22 mouse cellular contexts compared by ENCODE assay signal in genomic region chr11:32367056-32367455, GRCm38 (mm10). TPM values are rescaled to one million over a fixed set of nuclear protein-coding genes. Genes with fewer than 3 reads are reported as not detected.
DNase-seq lines count a peak whose midpoint lies in the region; ATAC-seq and TF ChIP-seq lines count a peak whose summit lies in the region.
"Had no signal": no experiment of that assay in that cellular context is flagged by ENCODE, and none has a peak within 500 bp of the region (broad histone marks: within the 10 kb centered on the region; RNA-seq: fewer than 3 reads in every experiment).

No protein-coding gene starts in this region.

- H3K4me2 ChIP-seq in heart, embryonic 15.5 days, result no peak overlapping the region
- no peak overlapping the region for H3K4me2 ChIP-seq in lung, embryonic 16.5 days (ENCODE audit: low read depth, low read length)
- H3K4me2 ChIP-seq: embryonic facial prominence, embryonic 12.5 days; hindbrain, embryonic 12.5 days had no signal

- intact Hi-C loops in gastrocnemius, adult 2 months (cut with DNase I), result no loop called here
- intact Hi-C loops in gastrocnemius, postnatal 36 days (cut with DNase I), result no loop called here

- ATAC-seq in heart, embryonic 15.5 days (replicated peaks; ENCODE audit: insufficient number of reproducible peaks, insufficient read depth, low FRiP score, low read depth), result no peak
- no peak for ATAC-seq in lung, embryonic 16.5 days (ENCODE audit: low read depth)
- ATAC-seq: CD4-positive, CD25-positive, alpha-beta regulatory T cell, adult 4 months; forebrain, postnatal 0 days; inflammation-experienced regulatory T-cells, adult 6 months; Patski had no signal

- no peak for TF ChIP-seq CTCF in gastrocnemius, adult 2 months (IDR thresholded peaks at IDR 0.05)

- 67% methylated on average over 2 of the region's 2 CpGs for WGBS in heart, embryonic 15.5 days
- 52% methylated on average over 2 of the region's 2 CpGs for WGBS in lung, embryonic 16.5 days

- H3K36me3 ChIP-seq in heart, embryonic 15.5 days, result no peaks in the 10 kb centered on the region
- peaks cover 5% of the 10 kb centered on the region; the same call in 1 of the 2 replicates for H3K36me3 ChIP-seq in lung, embryonic 16.5 days (ENCODE audit: control insufficient read depth, insufficient read depth, low read length)

- no peaks in the 10 kb centered on the region for H3K27me3 ChIP-seq in heart, embryonic 15.5 days
- H3K27me3 ChIP-seq in lung, embryonic 16.5 days (ENCODE audit: control insufficient read depth, insufficient read depth, low read depth, low read length), result no peaks in the 10 kb centered on the region
- H3K27me3 ChIP-seq: embryonic facial prominence, embryonic 12.5 days; hindbrain, embryonic 12.5 days; Patski had no signal

- H3K9me3 ChIP-seq in heart, embryonic 15.5 days (replicated peaks), result no peaks in the 10 kb centered on the region
- H3K9me3 ChIP-seq in lung, embryonic 16.5 days (ENCODE audit: control insufficient read depth, low read length), result no peaks in the 10 kb centered on the region
- H3K9me3 ChIP-seq: embryonic facial prominence, embryonic 12.5 days; hindbrain, embryonic 12.5 days; midbrain, embryonic 10.5 days had no signal

- H3K9ac ChIP-seq in heart, embryonic 15.5 days, result no peak overlapping the region
- H3K9ac ChIP-seq in lung, embryonic 16.5 days (ENCODE audit: low read length), result no peak overlapping the region
- H3K9ac ChIP-seq: embryonic facial prominence, embryonic 12.5 days; forebrain, postnatal 0 days; hindbrain, embryonic 12.5 days; liver, embryonic 14.5 days had no signal

- H3K4me3 ChIP-seq in gastrocnemius, adult 2 months, result no peak overlapping the region
- H3K4me3 ChIP-seq in heart, embryonic 15.5 days, result no peak overlapping the region
- no peak overlapping the region for H3K4me3 ChIP-seq in lung, embryonic 16.5 days (ENCODE audit: low read length)
- H3K4me3 ChIP-seq: embryonic facial prominence, embryonic 12.5 days; hindbrain, embryonic 12.5 days; midbrain, embryonic 10.5 days had no signal

- DNase-seq in gastrocnemius, adult 2 months, result peak; percentile 54
- DNase-seq in gastrocnemius, postnatal 36 days, result no peak
- DNase-seq in heart, adult 8-10 months (ENCODE audit: low spot score), result no peak
- DNase-seq in lung, adult 18-20 months, result no peak
- no peak for DNase-seq in cerebellum, postnatal 4 days (ENCODE audit: low spot score in 2 of 2)
- DNase-seq: adrenal gland, adult 8-10 months; cerebellum, adult 9-10 months; forebrain, postnatal 0 days; kidney, adult 9 months; kidney, postnatal 25 days; right cerebral cortex, postnatal 25 days; thymus, postnatal 25 days had no signal

- peaks cover 40% of the 10 kb centered on the region for H3K4me1 ChIP-seq in heart, embryonic 15.5 days (replicated peaks)
- peaks cover 36% of the 10 kb centered on the region for H3K4me1 ChIP-seq in lung, embryonic 16.5 days (replicated peaks; ENCODE audit: control insufficient read depth, insufficient read depth, low read length)

- H3K27ac ChIP-seq in gastrocnemius, adult 2 months, result peak overlapping the region; percentile 63
- H3K27ac ChIP-seq in heart, embryonic 15.5 days, result peak overlapping the region; percentile 21; the same call in 1 of the 2 replicates
- H3K27ac ChIP-seq in lung, embryonic 16.5 days (ENCODE audit: low read length), result peak overlapping the region; percentile 70
- H3K27ac ChIP-seq: embryonic facial prominence, embryonic 12.5 days; hindbrain, embryonic 12.5 days; liver, embryonic 14.5 days; macrophage; midbrain, embryonic 10.5 days had no signal

RNA-seq across cellular contexts. Expression of gene Sh3pxd2b, which starts 19.4 kb away (rescaled TPM):
- 1 to 10 TPM; 2.5 to 7.1 TPM for total RNA-seq in gastrocnemius, adult 2 months (2021)
- total RNA-seq in gastrocnemius, postnatal 36 days (2021), result 1 to 10 TPM; 3.6 to 4.3 TPM
- polyA plus RNA-seq in heart, embryonic 15.5 days (2015; fragmentation: Nextera tagmentation; extraction: Ambion mirVana), result 9.3 and 15.5 TPM in 2 replicates
- 1 to 10 TPM; 2.3 to 4.9 (median 3.3) TPM for total RNA-seq in heart, adult 8-10 months (2022)
- 23.4 and 23.6 TPM in 2 replicates for polyA plus RNA-seq in lung, embryonic 16.5 days (2015; fragmentation: Nextera tagmentation; extraction: Ambion mirVana)
- polyA plus RNA-seq: inflammation-experienced regulatory T-cells, adult 6 months had no signal
